ENCODE assay signal across 7 mouse cellular contexts in the genomic region with DNA sequence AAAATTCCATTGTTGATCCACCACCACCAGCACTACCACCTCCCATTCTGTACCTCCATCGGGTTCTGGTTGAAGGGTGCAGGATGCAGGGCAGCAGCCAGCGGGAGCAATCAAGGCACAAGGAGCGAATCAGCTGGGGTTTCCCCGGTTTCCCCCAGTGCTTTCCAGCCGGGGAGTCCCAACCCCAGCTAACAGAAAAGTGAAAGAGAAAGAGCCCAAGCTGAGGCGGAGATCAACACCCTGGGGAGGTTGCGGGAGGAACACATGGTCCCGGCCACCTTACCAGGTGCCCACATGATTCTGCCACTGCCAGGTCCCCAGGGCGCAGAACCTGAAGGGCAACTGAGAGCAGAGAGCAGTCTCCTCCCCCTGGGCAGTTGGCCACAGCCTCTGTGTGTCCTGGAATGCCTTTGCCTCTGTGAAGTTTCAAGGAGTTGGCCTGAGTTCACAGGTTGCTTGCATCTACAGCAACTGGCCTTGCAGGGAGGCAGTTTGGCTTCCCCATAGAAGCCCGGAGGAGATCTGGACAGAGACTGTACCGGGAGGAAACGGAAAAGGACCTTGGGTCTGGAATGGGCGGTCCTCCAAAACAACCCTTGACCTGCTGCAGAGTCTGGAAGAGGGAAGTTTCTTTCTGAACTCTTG. TPM values are rescaled to one million over a fixed set of nuclear protein-coding genes. Genes with fewer than 3 reads are reported as not detected.
DNase-seq lines count a peak whose midpoint lies in the region; ATAC-seq lines count a peak whose summit lies in the region.

Gene Il15, minus strand, starts transcription at position 537 of the 645 bp plus-strand sequence.

- H3K4me2 ChIP-seq in hindbrain, embryonic 12.5 days (replicated peaks): peak within 1 kb of the TSS; percentile 60
- peak within 1 kb of the TSS; percentile 86 for H3K4me2 ChIP-seq in limb, embryonic 12.5 days
- peak within 1 kb of the TSS; percentile 62 for H3K4me2 ChIP-seq in midbrain, embryonic 12.5 days (replicated peaks)
- H3K4me2 ChIP-seq in stomach, embryonic 14.5 days (replicated peaks; ENCODE audit: low read depth, low read length): peak within 1 kb of the TSS; percentile 82

- H3K9me3 ChIP-seq in hindbrain, embryonic 12.5 days (replicated peaks): no peaks in the 10 kb centered on the region
- no peaks in the 10 kb centered on the region for H3K9me3 ChIP-seq in limb, embryonic 12.5 days
- H3K9me3 ChIP-seq in midbrain, embryonic 12.5 days: no peaks in the 10 kb centered on the region
- no peaks in the 10 kb centered on the region for H3K9me3 ChIP-seq in stomach, embryonic 14.5 days (ENCODE audit: control insufficient read depth, low read depth, low read length)

- H3K27ac ChIP-seq in hindbrain, embryonic 12.5 days: no peak within 1 kb of the TSS
- peak within 1 kb of the TSS; percentile 18; the same call in 1 of the 2 replicates for H3K27ac ChIP-seq in limb, embryonic 12.5 days
- H3K27ac ChIP-seq in midbrain, embryonic 12.5 days (replicated peaks): no peak within 1 kb of the TSS
- H3K27ac ChIP-seq in stomach, embryonic 14.5 days (ENCODE audit: low read length): peak within 1 kb of the TSS; percentile 63; the same call in 1 of the 2 replicates

- DNase-seq in T-cell, adult 2 months (ENCODE audit: low spot score): peak; percentile 28
- peak; percentile 24 for DNase-seq in brain, adult 2 months (ENCODE audit: low read depth, low spot score)
- DNase-seq in forelimb bud, embryonic 11.5 days (ENCODE audit: low read depth, low spot score): peak; percentile 12

- peak within 1 kb of the TSS; percentile 53 for H3K9ac ChIP-seq in hindbrain, embryonic 12.5 days
- H3K9ac ChIP-seq in limb, embryonic 12.5 days (replicated peaks): peak within 1 kb of the TSS; percentile 55
- peak within 1 kb of the TSS; percentile 37; the same call in 1 of the 2 replicates for H3K9ac ChIP-seq in midbrain, embryonic 12.5 days (replicated peaks)
- H3K9ac ChIP-seq in stomach, embryonic 14.5 days (replicated peaks; ENCODE audit: low read depth, low read length): peak within 1 kb of the TSS; percentile 25; the same call in 1 of the 2 replicates

- no peaks in the 10 kb centered on the region; the same call in 1 of the 2 replicates for H3K27me3 ChIP-seq in hindbrain, embryonic 12.5 days
- no peaks in the 10 kb centered on the region for H3K27me3 ChIP-seq in limb, embryonic 12.5 days
- no peaks in the 10 kb centered on the region for H3K27me3 ChIP-seq in midbrain, embryonic 12.5 days
- H3K27me3 ChIP-seq in stomach, embryonic 14.5 days (ENCODE audit: control insufficient read depth, insufficient read depth, low read length): no peaks in the 10 kb centered on the region

- H3K4me3 ChIP-seq in hindbrain, embryonic 12.5 days: peak within 1 kb of the TSS; percentile 32
- peak within 1 kb of the TSS; percentile 45 for H3K4me3 ChIP-seq in limb, embryonic 12.5 days (replicated peaks)
- H3K4me3 ChIP-seq in midbrain, embryonic 12.5 days: peak within 1 kb of the TSS; percentile 39
- peak within 1 kb of the TSS; percentile 43 for H3K4me3 ChIP-seq in stomach, embryonic 14.5 days (ENCODE audit: low read depth, low read length)

- H3K4me1 ChIP-seq in hindbrain, embryonic 12.5 days: peaks cover 15% of the 10 kb centered on the region
- peaks cover 18% of the 10 kb centered on the region for H3K4me1 ChIP-seq in limb, embryonic 12.5 days (replicated peaks)
- peaks cover 14% of the 10 kb centered on the region; the same call in 1 of the 2 replicates for H3K4me1 ChIP-seq in midbrain, embryonic 12.5 days
- H3K4me1 ChIP-seq in stomach, embryonic 14.5 days (ENCODE audit: control insufficient read depth, insufficient read depth, low read length): peaks cover 10% of the 10 kb centered on the region; the same call in 1 of the 2 replicates

- WGBS in hindbrain, embryonic 12.5 days: 11% methylated on average over 13 of the region's 13 CpGs
- 7% methylated on average over 13 of the region's 13 CpGs for WGBS in limb, embryonic 12.5 days
- 17% methylated on average over 13 of the region's 13 CpGs for WGBS in midbrain, embryonic 12.5 days
- WGBS in stomach, embryonic 14.5 days: 5% methylated on average over 13 of the region's 13 CpGs

- peak; percentile 43; the same call in 1 of the 2 replicates for ATAC-seq in hindbrain, embryonic 12.5 days (ENCODE audit: low FRiP score)
- ATAC-seq in limb, embryonic 12.5 days (ENCODE audit: insufficient number of reproducible peaks, insufficient read depth, low FRiP score, low TSS enrichment, low read depth): peak; percentile 53; the same call in 1 of the 2 replicates
- ATAC-seq in midbrain, embryonic 12.5 days (ENCODE audit: low FRiP score, low read depth): peak; percentile 34; the same call in 1 of the 2 replicates
- ATAC-seq in stomach, embryonic 14.5 days (ENCODE audit: insufficient number of reproducible peaks, insufficient read depth, low FRiP score, low read depth): peak; percentile 50

- no peaks in the 10 kb centered on the region for H3K36me3 ChIP-seq in hindbrain, embryonic 12.5 days
- no peaks in the 10 kb centered on the region for H3K36me3 ChIP-seq in limb, embryonic 12.5 days
- no peaks in the 10 kb centered on the region for H3K36me3 ChIP-seq in midbrain, embryonic 12.5 days
- H3K36me3 ChIP-seq in stomach, embryonic 14.5 days (ENCODE audit: control insufficient read depth, insufficient read depth, low read length): no peaks in the 10 kb centered on the region

RNA-seq across cellular contexts. Expression of gene Il15, which starts in this region (rescaled TPM):
- 1.2 and 3.6 TPM in 2 replicates for polyA plus RNA-seq in hindbrain, embryonic 12.5 days (2016; fragmentation: Nextera tagmentation; extraction: Ambion mirVana)
- polyA plus RNA-seq in limb, embryonic 12.5 days (2016; fragmentation: Nextera tagmentation; extraction: Ambion mirVana): 1.9 and 3.1 TPM in 2 replicates
- 1.0 and 1.8 TPM in 2 replicates for polyA plus RNA-seq in midbrain, embryonic 12.5 days (2016; fragmentation: Nextera tagmentation; extraction: Ambion mirVana)
- polyA plus RNA-seq in stomach, embryonic 14.5 days (2014; fragmentation: Nextera tagmentation; extraction: Ambion mirVana): 3.4 and 3.8 TPM in 2 replicates

Comparison
In these comparisons a context has a peak if more than half of its experiments do, and no peak if none do; other contexts are left out.
1. H3K27ac ChIP-seq: peak in limb, embryonic 12.5 days (single experiment) and stomach, embryonic 14.5 days (single experiment); none in hindbrain, embryonic 12.5 days (single experiment) and midbrain, embryonic 12.5 days (single experiment).
2. Peak in every context shown above with its lines, with median percentiles within 50 percentile points of each other: DNase-seq, ATAC-seq, H3K4me2 ChIP-seq, H3K4me3 ChIP-seq and H3K9ac ChIP-seq.